Mouse (Mus musculus) erythroblast, adult 5-6 weeks (primary cell): Measurements from ENCODE around the gene Gtf3c1. TPM values are rescaled to one million over a fixed set of nuclear protein-coding genes. Genes with fewer than 3 reads are reported as not detected.
"Not testable (repeated sequence)": the region's sequence is repeated elsewhere in the genome, so short reads cannot be mapped to it uniquely, and the experiment has no call there.

Experiments
- ATAC-seq: replicated peaks from 2 replicates; pipeline ENCODE4 v1.8.0; 2016; ENCODE audit warnings: moderate number of reproducible peaks, mild to moderate bottlenecking, moderate TSS enrichment, inconsistent platforms; ENCODE audit not compliant: poor library complexity, low FRiP score, severe bottlenecking
- total RNA-seq, 2 experiments: library from RNA; stranded (forward) in 1 of 2; stranded (reverse) in 1 of 2; fragments of 150-400 nt in 1 of 2; fragments of 200-764, 138-1000 nt in 1 of 2; gene quantifications; 2 replicates each; pipeline versions ENCODE4 v1.2.3 to v1.2.4; 2015 to 2017; ENCODE audit warnings: low replicate concordance in 2 of 2

Gene Gtf3c1
- total RNA-seq, 2 experiments from 2014 or later: 5.2 to 15.8 TPM

DNA sequence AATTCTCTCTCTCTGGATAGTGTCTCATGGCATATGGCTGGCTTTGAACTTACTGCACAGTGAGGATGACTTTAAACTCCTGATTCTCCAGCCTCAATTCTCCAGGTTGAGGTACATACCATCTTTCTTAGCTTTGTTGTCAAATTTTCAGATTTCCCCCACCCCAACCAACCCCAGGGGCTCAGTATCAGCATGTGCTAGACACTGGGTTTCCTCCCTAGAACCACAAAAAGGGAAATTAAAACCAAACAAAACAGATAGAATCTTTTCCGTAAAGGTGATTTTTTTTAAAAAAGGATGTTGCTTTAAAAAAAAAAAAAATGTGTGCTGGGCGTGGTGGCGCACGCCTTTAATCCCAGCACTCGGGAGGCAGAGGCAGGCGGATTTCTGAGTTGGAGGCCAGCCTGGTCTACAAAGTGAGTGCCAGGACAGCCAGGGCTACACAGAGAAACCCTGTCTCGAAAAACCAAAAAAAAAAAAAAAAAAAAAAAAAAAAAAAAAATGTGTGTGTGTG lies 6.0 kb upstream of the Gtf3c1 start:
- ATAC-seq: not testable (repeated sequence)

- no peak for ATAC-seq
These were observed 520 bp upstream of the Gtf3c1 start for GRCm38 (mm10) chr7:125708100-125708499.

- ATAC-seq: peak; percentile 73
These were observed 394 bp downstream of the Gtf3c1 start for GRCm38 (mm10) chr7:125707186-125707585.

DNA sequence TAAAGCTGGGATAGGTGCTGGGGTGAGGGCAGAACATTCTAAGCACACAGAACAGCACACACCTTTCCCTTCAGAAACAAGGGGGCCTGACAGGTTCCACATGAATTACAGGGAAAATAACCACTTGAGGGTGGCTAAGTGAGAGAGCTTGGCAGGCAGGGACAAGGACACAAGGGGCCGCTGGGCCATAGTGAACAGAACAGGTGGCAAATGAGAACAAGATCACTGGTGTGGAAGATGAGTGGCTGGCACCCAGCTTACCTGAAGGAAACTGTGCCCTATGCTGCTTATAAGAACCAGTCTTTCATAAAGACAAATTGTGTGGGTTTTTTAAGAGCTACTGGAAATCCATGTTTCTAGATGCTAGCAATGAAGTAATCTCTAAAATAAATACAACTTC lies 4.8 kb downstream of the Gtf3c1 start:
- ATAC-seq: no peak

GRCm38 (mm10) chr7:125694056-125694455 lies 13.5 kb downstream of the Gtf3c1 start:
- ATAC-seq: no peak

DNA sequence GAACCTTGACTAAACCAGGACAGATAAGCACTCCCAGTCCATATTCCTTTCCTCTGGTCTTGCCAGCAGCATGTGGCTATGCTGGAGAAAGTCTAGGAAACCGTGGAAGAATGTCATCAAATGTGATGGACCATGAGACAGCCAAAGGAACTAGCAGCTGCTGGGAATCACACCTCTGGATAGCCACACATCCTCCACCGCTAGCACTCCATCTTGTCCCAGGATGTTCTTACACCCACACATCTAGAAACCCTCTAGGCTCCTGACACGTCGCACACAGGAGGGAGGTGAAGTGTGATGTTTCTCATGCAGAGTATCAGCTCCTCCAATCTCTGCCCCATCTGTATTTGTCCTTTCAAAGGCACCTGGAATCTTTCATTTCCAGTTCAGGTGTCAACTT lies 17.1 kb downstream of the Gtf3c1 start:
- no peak for ATAC-seq

GRCm38 (mm10) chr7:125679936-125680335 lies 27.6 kb downstream of the Gtf3c1 start:
- ATAC-seq: no peak

- no peak for ATAC-seq
These were observed 28.8 kb downstream of the Gtf3c1 start for GRCm38 (mm10) chr7:125678756-125679155.

- peak; percentile 66 for ATAC-seq
These were observed 32.7 kb downstream of the Gtf3c1 start for GRCm38 (mm10) chr7:125674916-125675315.

DNA sequence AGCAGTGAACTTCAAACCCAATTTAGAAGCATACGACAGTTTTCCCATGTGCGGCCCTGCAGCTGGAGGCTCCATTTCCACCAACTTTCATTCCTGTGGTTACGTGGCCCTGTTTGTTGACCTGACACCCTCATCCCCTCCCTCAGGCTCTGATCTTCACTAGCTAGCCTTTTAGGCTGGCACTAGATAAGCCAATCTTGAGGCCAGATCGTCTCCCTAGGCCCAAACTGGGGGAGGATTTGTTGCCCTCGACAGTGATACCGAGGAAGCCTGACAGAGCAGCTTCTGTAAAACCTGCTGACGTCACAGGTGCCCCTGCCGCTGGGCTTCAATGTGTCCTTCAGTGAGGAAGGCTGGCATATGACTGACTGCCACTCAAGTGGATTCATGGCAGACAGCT lies 36.2 kb downstream of the Gtf3c1 start:
- ATAC-seq: no peak

DNA sequence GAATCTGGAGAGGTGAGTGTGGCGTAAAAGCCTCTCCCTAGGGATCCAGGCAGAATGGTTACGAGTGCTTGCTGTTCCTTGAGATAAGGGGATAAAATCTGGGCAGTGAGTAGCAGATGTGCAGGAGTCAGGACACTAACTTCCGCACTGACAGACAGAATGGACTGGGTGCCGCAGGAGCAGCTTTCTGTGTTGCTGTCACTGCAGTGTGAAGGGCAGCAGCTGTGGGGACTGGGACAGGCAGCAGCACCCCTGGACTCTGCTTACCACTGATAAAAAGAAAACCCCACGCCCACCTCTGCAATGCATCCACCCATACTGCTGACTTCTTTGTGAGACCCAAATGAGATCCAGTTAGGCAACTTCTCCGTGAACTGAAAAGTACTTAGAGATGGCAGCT lies 36.7 kb downstream of the Gtf3c1 start:
- ATAC-seq: no peak

DNA sequence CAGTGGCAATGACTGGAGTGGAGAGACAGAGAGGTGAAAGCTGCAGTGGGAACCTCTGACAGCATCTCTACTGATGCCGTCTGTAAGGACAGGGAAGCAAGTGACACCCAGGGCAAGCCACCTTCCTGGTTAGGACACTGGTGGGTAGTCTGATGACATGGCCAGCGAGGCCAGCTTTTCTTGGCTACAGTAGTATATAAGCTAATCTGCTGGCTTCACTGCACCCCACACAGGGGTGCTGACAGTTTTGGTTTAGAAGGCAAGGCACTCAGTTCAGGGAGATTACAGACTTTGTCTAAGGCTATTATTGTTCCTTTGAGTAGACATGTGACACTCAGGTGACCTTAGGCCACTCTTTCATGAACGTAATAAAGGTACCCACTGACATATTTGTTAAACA lies 43.9 kb downstream of the Gtf3c1 start:
- ATAC-seq: no peak

GRCm38 (mm10) chr7:125657511-125657910 lies 50.1 kb downstream of the Gtf3c1 start:
- ATAC-seq: no peak

- ATAC-seq: no peak
These were observed 58.6 kb downstream of the Gtf3c1 start for GRCm38 (mm10) chr7:125649013-125649412.

- ATAC-seq: no peak
These were observed 62.2 kb downstream of the Gtf3c1 start for GRCm38 (mm10) chr7:125645413-125645812.

GRCm38 (mm10) chr7:125643880-125644279 lies 63.7 kb downstream of the Gtf3c1 start:
- ATAC-seq: no peak

- ATAC-seq: no peak
These were observed 68.7 kb downstream of the Gtf3c1 start for GRCm38 (mm10) chr7:125638870-125639386.

- no peak for ATAC-seq
These were observed 69.2 kb downstream of the Gtf3c1 start for GRCm38 (mm10) chr7:125638376-125638775.

DNA sequence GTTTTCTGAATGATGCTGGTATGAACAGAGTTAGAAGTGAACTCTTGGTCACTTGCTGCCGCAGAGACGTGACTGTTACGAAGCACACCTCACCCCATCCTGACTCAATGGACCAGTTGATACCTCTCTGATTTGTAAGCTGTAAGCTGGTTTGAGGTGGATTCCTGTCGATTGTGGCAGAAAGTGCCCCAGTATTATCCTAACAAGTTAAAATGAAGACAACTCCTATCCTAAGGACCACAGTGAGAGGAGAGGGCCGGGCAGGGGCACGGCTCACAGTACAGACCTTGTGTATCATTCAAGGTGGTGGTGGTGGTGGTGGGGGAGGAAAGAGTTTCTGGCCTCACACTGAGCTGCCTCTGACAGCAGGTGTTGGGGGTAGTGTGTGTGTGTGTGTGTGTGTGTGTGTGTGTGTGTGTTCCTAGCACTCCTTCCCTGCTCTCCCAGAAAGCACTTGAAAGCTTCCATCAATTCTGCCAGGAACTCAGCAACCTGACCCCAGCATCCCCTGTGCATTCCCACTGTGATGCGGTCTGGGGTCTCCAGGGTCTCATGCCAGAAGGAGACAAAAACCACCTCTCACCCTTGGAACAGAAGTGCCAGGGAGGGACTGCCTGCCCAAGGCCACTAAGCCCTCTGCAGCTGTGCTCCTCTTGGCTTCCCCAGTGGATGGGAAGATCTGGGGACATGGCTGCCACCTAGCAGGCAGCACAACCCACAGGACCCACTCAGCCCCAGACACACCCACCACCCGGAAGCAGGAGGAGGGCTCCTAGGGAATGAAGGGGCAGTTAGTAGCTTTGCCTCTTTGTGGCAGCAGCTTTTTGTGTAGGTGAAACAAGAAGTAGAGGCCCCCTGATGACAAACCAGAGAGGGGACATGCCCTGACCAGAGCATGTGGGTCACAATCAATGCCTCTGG lies 70.1 kb downstream of the Gtf3c1 start:
- ATAC-seq: no peak

DNA sequence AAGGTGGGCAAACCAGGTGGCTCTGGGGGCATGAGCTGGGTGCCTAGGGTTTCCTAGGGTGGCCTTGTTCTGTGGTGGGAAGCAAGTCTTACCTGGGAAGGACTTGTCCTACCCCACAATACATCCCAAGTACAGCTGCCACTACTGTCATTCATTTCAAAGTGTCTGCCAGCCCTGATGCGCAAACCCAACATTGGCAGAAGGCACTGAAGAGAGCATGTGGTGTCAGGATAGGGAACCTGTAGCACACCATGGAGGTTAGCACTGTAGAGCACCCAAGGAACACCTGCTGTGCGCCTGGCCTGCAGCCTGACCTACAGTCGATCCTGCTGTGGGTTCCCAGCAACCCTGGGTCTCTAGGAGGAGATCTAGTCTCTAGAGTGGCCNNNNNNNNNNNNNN lies 76.6 kb downstream of the Gtf3c1 start:
- ATAC-seq: no peak

DNA sequence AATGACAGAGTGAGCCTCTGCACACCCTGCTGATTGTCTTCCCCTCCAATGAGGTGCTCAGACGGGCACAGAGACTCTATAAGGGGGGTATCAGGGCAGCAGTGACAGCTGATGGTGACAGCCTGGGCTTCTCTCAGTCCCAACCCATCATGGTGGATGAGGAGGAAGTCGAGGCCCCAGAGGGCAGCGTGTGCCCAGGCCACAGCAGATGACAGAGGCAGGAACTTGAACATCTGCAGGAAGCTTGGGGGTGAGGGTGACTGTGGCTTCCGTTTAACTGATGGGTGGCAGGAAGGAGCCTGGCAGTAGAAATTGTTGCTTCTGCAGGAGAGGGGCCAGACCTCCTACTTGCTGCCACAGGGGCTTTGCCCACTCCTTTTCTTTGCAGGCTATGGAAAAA lies 77.3 kb downstream of the Gtf3c1 start:
- no peak for ATAC-seq
